Mouse (Mus musculus) C2C12 (cell line): ENCODE measurements around the gene Olfr209.

Experiments
- CTCF ChIP-seq: IDR thresholded peaks from one replicate; pipeline ENCODE4 v1.5.1; 2011; ENCODE audit not compliant: control insufficient read depth, insufficient read depth, insufficient read length
- MAX ChIP-seq: IDR thresholded peaks from one replicate; pipeline ENCODE4 v1.6.1; 2011; ENCODE audit warnings: mild to moderate bottlenecking, control low read depth

- TF ChIP-seq CTCF = no peak
- TF ChIP-seq MAX = no peak
Measured at GRCm38 (mm10) chr16:59409800-59410199, 46.0 kb upstream of the Olfr209 start.
